Mouse (Mus musculus) liver, adult 2 months (tissue): ENCODE measurements at regions not wholly inside any gene's neighbourhood (a gene's known extent, or its start where the extent isn't known, plus 50 kb on each side); places are given as distances from the start of the nearest gene placed in this dataset.

Source experiments
- CTCF ChIP-seq: fragments of 200-500 bp; IDR thresholded peaks from 2 replicates; pipeline ENCODE4 v1.5.1; 2011; ENCODE audit warnings: low read depth, low read length, control low read depth
- POLR2A ChIP-seq: fragments of 200-500 bp; IDR thresholded peaks from 2 replicates; pipeline ENCODE4 v1.6.1; 2011; ENCODE audit warnings: low read length, control low read depth; ENCODE audit not compliant: insufficient read depth; ENCODE audit errors: extremely low read depth

DNA sequence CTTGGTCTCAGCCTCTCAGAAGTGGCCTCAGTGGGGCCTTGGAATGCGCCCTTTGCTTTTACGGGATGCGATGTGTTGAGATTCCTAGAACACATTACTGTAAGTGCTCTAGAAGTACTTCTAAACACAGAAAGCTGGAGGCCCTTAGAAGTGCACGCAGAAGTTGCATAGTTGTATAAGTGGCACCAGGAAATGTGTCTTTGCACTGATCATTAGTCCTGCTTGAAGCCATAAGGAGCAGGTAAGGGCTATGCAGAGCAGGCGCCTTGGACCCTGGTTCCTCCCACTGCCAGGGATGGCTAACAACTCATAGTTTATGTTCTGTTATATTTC is 71.2 kb upstream of the Id2 start:
- TF ChIP-seq CTCF (no peak), POLR2A (no peak)
